Mouse (Mus musculus) urinary bladder, postnatal 10 days (tissue): ENCODE measurements around the gene Scg5.

ENCODE experiments used
- DNase-seq: peaks from one replicate; pipeline ENCODE4 v3.0.0; 2022; ENCODE audit warnings: low spot score

Gene Scg5

DNA sequence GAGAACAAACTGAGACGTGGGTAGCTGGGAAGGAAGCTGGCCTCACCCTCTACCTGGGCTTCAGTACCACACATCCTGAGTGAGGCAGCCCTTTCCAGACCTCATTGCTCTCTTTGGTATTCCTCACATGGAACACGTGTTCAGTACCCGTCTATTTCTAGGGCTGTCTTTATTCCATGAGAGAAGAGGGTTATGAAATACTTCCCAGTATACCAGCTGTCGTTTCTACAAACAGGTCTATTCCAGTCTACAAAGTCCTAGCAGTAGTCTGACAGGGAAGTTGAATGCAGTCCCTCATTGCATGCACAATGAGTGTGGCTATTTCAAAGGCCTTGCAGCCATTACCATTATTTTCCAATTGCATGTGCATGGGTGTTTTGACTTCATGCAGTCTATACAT, 23.2 kb downstream of the Scg5 start:
- no peak for DNase-seq

DNA sequence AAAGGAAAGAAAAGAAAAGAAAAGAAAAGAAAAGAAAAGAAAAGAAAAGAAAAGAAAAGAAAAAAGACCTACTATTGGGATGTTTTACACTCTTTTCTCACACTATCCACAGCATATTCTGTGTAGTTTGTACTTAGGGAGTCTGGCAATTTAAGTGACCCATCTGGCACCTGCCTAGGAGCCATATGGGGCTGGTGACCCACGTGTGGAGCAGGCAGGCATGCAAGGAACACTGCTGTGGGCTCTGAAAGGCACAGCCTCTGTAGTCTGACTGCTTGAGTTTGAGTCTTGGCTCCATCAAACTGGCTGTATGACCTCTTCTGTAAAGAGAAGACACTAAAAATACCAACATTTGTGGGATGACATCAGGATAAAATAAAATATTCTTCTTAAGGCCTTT, 25.2 kb downstream of the Scg5 start:
- DNase-seq = no peak

DNA sequence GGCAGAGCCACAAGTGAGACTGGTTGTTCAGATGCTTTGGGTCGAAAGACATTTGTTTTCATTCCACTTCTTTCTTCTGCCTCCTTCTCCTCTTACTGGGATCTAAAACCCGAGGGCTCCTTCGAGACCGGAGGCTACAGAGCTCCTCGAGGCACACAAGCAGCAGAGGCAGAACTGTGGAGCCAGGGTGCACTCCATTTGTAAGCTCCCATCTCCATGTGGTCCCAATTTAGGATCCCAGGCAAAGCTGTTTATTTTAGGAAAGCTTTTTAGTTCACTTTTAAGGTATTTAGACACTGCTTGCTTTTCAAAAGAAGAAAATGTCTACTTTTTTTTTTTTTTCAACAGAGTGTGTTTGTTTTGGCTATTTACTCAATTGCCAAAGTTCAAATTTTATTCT, 28.1 kb downstream of the Scg5 start:
- DNase-seq = no peak

DNA sequence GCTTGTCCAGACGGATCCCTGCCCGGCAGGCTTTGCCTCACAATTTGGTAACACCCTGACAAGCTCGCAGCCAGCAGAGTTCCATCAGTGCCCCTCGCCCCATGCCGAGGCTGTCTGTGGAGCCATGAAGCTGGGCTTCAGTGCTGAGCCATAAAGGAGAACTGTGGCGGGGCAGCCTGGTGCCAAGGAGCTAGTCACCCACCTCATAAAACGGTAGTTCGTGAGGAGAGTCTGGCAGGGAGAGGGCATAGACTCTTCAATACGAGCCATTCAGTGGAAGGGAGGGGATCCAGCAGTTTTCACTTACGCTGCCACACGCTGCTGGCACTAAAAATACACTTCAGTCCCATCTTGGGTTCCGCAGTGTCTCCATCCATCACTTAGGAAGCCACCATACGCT, 30.3 kb downstream of the Scg5 start:
- no peak for DNase-seq

DNA sequence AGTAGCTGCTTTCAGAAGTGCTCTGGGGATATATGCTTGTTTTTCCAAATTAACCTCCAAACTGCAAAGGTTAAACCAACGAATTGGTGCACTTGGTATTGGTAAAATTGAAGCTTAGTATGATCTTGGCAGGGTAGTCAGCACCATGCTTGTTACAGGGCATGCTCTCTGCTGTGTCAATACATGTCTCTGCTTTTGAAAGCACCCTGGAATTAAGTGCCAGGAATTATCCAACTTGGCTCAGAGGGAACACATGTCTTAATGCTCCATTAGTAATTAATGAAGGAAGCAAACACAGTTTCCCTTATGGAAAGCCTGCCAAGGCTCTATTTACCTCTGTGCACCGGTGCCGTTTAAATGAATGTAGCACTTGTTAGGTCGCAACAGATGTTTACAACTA, 33.7 kb downstream of the Scg5 start:
- DNase-seq = no peak

DNA sequence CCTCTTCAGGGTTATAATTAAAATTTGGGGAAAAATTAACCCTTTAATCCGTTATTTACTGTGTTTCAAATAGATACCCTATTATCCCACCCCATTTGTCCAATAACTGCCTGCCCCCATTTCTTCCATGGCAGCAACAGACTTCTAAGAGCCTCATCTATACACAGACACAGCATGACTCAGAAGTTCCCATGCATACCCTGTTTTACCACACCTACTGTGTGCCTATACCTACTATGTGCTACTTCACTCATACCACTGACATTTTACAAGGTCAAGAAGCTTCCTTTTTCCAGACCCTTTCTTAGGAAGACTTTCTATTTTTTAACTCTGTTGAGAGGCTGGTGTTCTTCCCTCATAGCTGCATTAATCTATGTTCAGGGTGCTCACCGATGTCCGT, 35.4 kb downstream of the Scg5 start:
- DNase-seq = no peak

DNA sequence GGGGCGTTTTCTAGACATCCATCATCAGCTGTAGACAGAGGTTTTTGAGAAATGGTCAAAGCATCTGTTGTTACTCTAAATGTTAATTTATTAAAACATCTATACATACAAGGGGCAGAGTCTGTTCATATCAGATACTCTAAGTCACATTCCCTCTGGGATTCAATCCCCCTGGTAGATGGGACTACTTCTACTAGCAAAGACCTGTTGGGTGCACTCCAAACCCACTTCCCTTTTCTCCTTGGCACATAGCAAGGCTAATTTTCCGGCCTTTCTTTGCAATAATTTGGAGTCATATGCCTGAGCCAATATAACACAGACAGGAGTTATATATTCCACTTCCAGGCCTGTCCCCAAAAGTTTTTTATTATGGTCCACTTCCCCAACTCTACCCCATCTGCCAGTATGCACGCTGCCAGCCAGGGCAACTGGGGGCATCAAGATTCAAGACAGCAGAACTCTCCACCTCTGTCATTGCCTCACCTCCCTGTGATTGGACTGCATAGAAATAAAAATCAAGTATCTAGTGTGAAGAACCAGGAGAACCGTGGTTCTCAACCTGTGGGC, 40.0 kb downstream of the Scg5 start:
- DNase-seq = no peak

DNA sequence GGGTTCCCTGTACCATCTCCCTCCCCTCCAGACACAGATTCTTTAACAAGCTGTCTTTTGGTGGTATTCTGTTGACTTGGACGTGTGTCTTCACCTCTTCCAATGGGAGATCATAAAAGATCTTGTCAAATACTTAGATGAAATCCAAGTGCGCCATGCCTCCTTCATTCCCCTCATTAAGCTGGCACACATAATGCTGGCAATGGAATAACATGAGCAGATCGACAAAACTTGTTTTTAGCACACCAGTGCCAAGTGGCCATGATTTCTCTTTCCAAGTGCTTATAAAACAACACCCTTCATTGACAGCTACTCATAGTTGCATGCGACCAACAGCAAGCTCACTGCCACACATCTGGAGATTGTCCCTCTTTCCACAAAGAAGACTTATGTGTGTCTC, 41.0 kb downstream of the Scg5 start:
- no peak for DNase-seq

DNA sequence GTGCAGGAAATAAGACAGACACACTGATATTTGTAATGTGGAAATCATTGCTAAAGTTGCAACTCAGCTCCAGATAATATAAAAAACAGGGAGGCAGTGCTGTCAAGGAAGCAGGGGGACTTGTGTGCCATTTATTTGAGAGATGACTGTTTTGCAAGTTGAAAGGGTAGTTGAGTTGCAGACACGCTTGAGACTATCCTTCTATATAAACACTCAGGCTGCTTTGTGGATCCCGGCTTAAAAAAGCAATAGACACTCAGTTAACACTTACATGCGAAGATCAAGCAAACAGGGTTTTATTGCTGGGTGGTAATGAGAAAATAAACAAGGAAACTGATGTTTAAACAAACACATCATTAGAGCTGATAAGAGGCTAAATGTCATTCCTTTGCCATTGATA, 44.1 kb downstream of the Scg5 start:
- DNase-seq = no peak

DNA sequence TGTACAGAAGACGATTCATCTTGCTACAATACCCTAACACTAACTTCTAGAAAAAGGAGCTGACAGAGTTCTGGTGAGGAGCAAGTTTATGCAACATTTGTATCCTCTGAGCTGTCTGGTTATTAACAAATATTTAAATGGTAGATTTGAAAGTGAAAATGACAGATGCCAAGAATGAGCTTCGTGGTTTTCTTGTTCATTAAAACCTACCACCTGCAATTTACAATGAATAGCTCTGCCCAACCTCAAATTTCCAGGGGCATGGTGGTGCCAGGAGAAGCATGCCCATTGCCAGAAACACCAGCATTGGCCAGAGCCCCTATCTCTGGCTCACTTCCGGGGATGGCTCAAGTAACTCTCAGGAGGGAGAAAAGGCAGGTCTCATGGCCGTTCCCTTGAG, 47.4 kb downstream of the Scg5 start:
- DNase-seq = no peak

DNA sequence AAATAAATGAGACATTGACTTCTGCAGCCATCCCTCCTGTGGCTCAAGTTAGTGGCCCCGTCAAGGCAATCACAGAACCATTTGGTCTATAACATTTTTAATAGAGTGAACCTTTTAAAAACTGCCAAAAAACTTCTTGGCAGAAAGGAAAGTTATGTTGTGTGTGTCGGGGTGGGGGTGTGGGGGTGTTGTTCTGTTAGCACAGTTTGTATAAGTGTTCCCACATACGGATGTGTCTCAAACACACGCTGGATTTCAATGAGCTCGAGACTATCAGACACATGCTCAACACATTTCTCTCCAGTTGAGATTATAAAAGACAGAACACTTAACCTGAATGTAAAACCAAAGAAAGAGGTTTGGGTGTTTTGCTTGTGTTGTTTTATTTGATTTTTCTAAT, 47.8 kb downstream of the Scg5 start:
- no peak for DNase-seq

DNA sequence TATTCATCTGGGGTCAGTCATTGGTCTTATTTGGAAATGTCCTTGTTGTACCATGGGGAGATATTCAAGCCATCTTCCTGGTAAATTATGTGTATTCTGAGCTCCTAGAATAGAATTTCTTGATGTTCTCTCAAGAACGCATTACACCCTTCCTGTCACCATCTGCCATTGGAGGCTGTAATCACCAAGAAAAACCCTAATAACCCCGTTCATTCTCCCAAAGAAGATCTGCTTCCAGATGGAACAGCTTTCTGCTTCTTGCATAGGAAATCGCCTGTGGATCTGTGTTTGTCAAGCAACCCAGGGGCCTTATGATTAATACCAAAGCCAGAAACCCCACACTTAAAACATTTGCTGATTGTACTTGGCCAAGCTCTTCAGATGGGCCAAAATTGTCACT, 49.6 kb downstream of the Scg5 start:
- DNase-seq = no peak

DNA sequence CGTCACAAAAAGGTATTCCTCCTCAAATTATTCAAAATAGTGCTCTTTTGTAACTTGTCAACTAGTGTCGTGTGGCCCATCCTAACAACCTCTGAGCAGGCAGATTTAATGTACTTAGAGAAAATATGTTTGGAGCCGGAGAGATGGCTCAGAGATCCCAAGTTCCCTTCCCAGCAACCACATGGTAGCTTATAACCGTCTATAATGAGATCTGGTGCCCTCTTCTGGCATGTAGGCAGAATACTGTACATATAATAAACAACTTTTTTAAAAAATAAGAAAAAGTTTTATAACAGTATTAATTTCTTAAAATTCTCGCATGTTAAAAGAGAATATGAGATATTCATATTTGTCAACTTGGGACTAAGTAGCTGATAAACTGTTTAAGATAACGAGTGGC, 50.9 kb downstream of the Scg5 start:
- DNase-seq = no peak

DNA sequence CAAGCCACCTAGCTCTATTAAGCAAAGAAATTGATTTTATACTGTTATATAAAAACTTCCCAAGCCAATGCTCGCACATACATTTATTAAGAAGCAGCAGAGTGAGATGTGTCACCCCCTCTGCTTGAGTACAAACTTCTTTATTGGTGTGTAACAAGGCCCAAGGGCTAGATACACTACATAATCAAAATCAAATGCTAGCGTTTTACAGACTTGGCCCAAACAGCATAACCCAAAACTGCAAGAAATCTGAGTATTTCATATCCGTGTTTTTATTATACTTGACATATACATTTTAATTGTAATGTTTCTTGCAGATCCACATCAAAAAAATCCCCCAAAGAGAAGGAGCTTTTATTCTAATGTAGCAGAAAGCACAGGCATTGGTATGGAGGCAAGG, 52.6 kb downstream of the Scg5 start:
- DNase-seq = no peak

DNA sequence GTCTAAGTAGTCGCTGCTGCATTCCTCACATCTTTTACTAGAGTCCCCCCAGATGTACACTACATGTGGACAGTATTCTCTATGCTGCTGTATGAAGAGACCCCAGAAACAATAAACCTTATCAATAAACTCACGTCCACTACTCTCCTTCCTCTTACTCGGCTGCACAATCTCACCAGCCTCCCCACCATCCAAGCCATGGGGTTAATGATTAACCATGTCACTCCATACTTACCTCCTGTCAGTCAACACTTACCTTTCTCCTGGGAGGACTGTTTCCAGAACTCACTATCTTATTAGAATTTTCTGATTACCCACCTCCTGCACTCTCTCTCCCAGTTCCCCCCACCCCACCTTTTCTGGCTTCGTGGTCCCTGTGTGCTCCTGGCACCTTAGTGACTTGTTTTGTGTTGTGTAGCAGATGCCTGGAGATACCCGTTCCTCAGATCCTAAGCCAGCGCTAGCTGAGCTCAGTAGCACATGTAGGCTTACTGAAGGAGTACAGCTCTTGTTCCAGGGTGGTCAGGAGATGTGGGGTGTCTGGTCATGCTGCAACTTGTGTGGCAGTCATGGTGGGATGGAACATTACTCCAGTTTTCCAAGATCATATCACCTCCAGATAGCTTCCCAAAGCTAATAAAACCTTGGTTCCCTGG, 54.6 kb downstream of the Scg5 start:
- no peak for DNase-seq

DNA sequence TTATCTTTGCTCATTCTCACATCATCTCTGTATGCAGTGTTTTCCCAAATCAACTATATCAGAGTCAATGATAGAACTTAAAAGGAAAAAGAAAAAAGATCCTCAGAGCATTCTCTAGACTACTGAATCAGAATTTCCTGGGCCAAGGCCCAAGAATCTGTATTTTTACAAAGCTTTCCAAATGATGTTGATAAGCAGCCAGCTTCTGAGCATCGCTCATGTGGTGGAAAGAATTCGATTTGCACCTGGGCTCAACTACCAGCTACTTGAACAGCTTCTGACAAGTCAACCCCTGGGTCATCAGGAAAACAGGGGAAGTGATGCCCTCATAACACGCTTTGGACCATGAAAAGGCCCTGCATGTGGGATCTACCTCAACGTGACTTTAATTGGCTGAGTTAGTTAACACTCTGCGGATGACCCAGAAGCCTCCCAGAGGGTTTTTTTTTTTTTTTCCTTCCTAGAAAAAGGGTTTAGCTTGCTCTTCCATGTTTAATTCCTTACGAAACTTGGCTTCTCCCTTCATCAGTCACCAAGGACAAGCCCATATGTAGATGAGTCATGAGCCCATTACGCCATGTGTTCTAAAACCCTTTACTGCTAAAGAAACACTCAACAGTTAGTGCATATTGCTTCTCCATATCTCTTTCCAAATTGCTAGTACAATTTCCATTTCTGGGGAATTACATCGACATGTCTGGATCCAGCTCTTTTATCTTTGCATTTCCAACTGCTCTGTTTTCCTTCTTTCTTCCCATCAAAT, 60.2 kb downstream of the Scg5 start:
- DNase-seq = no peak

DNA sequence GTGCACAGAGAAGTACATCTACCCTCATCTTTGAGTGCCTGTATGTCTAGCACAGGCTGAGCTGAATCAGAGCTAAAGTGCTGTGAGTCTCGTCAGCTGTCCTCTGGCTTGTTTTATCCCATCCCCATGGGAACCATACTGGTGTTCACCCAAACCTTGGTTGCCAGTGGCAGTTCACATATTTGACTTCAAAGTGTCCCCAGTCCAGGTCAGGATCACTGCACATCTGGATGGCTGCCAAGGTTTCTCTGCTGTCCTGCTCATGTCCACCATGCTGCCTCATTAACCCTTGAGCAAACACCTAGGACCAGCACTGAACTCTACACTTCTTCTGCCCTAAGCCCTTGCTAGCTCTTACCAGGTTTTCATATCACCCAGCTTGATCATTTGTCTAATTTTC, 63.0 kb downstream of the Scg5 start:
- DNase-seq = no peak

DNA sequence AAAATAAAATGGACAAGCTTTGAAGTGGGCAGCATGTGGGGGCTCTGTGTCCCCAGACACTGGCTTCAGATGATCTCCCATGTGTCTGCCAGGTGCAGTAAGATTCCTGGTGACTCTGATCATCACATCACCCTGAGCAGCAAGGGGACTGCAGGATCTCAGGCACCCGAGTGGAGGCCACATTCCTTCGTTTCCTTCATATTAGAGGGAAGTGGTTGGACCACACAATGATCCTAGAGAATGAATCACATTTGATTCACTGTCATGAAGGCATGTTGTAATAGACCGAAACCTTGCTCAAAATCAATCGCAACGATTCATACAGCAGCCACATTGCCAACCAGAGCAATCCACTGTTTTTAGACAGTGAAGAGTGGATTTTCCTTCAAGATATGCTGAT, 64.0 kb downstream of the Scg5 start:
- no peak for DNase-seq

DNA sequence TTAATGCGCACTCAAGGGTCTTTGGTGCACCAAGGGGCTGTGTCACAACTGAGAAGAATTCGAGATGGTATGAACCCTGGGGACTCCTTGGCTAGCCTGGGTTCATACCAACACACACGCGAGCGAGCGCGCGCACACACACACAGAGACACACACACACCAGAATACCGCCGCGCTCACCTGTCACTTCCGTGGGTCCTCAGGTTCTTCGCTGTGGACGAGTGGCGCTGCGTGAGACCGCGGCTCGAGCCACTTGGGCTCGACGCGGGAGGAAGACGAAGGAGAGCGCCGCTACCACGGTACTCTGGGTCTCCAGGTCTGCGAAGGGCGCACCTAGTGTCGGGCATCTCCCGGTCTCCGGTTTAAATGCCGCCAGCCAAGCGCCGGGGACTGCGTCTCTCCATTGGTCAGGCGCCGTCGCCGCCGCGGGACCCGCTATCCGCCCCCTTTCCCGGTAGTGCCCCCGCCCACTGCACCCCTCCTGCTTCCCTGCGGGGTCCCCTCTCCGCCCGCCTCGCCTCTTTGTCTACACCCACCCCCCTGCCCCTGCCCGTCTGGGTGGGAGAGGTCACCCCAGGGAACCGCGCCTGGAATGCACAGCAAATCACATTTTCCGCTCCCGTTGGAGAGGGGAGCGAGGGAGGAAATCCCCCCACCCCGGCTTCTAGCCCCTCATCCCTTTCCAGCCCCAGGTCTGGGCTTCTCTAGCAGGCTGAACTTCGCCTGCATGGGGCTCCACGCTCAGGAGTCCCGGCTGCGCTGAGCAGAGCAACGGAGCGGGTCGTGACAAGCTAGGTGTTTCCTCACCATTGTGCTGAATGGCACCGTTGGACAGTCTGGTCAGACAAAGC, 70.4 kb downstream of the Scg5 start, which contains the start of gene Grem1:
Grem1 (minus strand) TSS at position 336 of the 851 bp plus-strand sequence.
- DNase-seq = no peak

DNA sequence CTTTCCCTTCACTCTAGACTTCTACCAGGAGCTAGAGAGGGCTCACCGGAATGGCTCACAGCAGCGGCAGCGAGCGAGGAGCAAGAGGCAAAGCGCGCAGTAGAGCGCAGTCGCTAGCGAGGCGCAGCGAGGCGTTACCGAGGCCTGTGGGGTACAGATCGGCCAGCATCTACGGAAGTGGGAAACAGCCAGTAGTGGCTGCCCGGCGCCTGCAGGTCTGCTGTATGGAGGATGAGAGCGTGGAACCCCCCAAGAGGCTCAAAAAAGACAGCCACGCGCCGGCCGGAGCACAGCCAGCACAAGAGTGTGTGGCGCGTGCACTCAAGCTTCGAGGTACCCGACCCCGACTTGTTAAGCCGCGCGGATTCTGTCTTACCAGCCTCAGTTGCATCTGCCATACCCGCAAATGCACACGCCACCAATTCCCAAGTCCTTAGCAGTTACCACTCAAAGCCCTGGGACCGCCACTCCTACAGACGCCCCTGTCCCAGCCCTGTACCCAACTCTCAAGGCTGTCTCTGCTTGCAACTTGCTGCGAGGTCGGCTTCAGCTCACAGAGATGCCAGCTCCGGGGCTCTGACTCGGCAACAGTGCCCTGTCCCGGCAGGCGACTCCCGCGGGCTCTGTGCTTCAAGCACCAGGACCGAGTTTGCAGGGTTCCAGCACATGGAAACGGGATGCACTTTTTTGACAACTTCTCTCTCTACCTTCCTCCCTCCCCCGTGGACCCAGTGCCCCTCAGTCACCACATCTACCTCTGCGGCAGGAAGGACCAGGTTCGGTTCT, 71.2 kb downstream of the Scg5 start:
- DNase-seq = no peak

DNA sequence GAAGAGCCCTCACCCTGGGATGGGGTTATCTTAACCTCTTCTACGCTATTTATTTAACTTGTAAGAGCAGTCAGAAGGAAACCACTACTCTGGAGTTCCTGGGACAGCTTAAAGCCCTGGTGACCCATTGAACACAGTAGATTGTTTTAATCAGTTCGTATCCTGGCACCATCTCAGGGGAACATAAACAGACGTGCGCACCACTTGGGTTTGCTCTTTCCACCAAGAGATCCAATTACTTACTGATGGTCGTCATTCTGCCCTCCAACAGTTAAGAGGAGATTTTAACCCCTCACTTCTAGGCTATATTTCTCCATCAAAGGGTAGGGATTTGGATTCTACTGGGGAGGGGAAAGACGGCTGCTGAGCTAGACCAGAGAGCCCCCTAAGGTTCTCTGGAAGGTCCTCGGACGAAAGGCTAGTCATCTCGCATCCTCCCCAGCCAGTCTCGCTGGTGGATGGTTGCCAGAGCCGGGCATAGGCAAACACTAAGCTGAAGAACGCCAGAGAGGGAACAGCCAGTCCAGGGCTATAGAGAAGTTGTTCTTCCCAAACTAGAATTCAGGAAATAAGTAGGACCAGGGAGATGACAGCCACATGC, 71.9 kb downstream of the Scg5 start:
- no peak for DNase-seq

DNA sequence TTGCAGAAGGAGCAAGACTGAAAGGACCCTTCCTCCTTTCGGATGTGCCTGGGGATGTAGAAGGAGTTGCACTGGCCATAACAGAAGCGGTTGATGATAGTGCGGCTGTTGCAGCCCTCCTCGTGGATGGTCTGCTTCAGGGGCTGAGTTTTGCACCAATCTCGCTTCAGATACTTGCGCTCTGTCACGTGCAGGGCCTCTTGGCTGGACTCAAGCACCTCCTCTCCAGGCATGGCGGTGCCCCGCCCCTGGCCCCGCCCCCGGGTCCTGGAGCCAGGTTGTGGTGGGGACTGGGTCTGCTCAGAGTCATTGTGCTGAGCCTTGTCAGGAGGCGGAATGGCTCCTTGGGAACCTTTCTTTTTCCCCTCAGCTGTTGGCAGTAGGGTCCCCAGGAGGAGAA, 79.2 kb downstream of the Scg5 start:
- DNase-seq = no peak
